Mouse (Mus musculus): ENCODE results near the gene Rep15. TPM values are rescaled to one million over a fixed set of nuclear protein-coding genes. Genes with fewer than 3 reads are reported as not detected.

The Rep15 gene
- polyA plus RNA-seq, 1 experiment from 2014 or later, result 0.90 TPM

GRCm38 (mm10) chr6:147043633-147044032, 11.2 kb downstream of the Rep15 start:
- Histone ChIP-seq H3K4me3 (peak overlapping the region; percentile 96), H3K9me3 (replicated peaks) (no peaks in the 10 kb centered on the region), H3K27me3 (ENCODE audit: low read depth, poor library complexity, severe bottlenecking) (no peaks in the 10 kb centered on the region), H3K27ac (peak overlapping the region; percentile 98; the same call in 1 of the 2 replicates), H3K4me1 (peaks cover 18% of the 10 kb centered on the region), H3K36me3 (peaks cover 27% of the 10 kb centered on the region)
- 57% methylated on average over 7 of the region's 7 CpGs for WGBS
- DNase-seq (ENCODE audit: low spot score), result no peak

GRCm38 (mm10) chr6:147049239-147049805, 16.9 kb downstream of the Rep15 start:
- no peaks in the 10 kb centered on the region for H3K27me3 ChIP-seq (ENCODE audit: low read depth, poor library complexity, severe bottlenecking)
- H3K9me3 ChIP-seq (replicated peaks), result no peaks in the 10 kb centered on the region
- H3K4me3 ChIP-seq, result no peak overlapping the region
- DNase-seq (ENCODE audit: low spot score), result peak; percentile 10
- H3K27ac ChIP-seq, result no peak overlapping the region
- H3K36me3 ChIP-seq, result peaks cover 84% of the 10 kb centered on the region
- 98% methylated on average over 13 of the region's 13 CpGs for WGBS
- H3K4me1 ChIP-seq, result 0 out of 2 replicates have a peak, but pooled peaks cover 4% of the 10 kb centered on the region

- Histone ChIP-seq H3K27ac (no peak overlapping the region), H3K4me3 (no peak overlapping the region), H3K36me3 (peaks cover 99% of the 10 kb centered on the region), H3K4me1 (no peaks in the 10 kb centered on the region), H3K9me3 (replicated peaks) (no peaks in the 10 kb centered on the region), H3K27me3 (ENCODE audit: low read depth, poor library complexity, severe bottlenecking) (no peaks in the 10 kb centered on the region)
- DNase-seq (ENCODE audit: low spot score), result no peak
- WGBS, result 95% methylated on average over 8 of the region's 8 CpGs
Observed at GRCm38 (mm10) chr6:147051666-147052065, 19.3 kb downstream of the Rep15 start.

- no peak for DNase-seq (ENCODE audit: low spot score)
- no peaks in the 10 kb centered on the region for H3K4me1 ChIP-seq
- H3K27me3 ChIP-seq (ENCODE audit: low read depth, poor library complexity, severe bottlenecking), result no peaks in the 10 kb centered on the region
- H3K36me3 ChIP-seq, result peaks cover 99% of the 10 kb centered on the region
- no peak overlapping the region for H3K27ac ChIP-seq
- no peaks in the 10 kb centered on the region for H3K9me3 ChIP-seq (replicated peaks)
- no peak overlapping the region for H3K4me3 ChIP-seq
- WGBS, result 92% methylated on average over 9 of the region's 9 CpGs
Observed at GRCm38 (mm10) chr6:147052440-147052839, 20.1 kb downstream of the Rep15 start.

- peak; percentile 21 for DNase-seq (ENCODE audit: low spot score)
- no peak overlapping the region for H3K4me3 ChIP-seq
- no peaks in the 10 kb centered on the region for H3K27me3 ChIP-seq (ENCODE audit: low read depth, poor library complexity, severe bottlenecking)
- H3K27ac ChIP-seq, result no peak overlapping the region
- H3K36me3 ChIP-seq, result peaks cover 94% of the 10 kb centered on the region
- H3K4me1 ChIP-seq, result no peaks in the 10 kb centered on the region
- no peaks in the 10 kb centered on the region for H3K9me3 ChIP-seq (replicated peaks)
- 89% methylated on average over 19 of the region's 19 CpGs for WGBS
Observed at GRCm38 (mm10) chr6:147053785-147054646, 21.6 kb downstream of the Rep15 start.

- H3K36me3 ChIP-seq, result peaks cover 93% of the 10 kb centered on the region
- no peaks in the 10 kb centered on the region for H3K9me3 ChIP-seq (replicated peaks)
- H3K4me1 ChIP-seq, result no peaks in the 10 kb centered on the region
- WGBS, result 89% methylated on average over 10 of the region's 10 CpGs
- no peaks in the 10 kb centered on the region for H3K27me3 ChIP-seq (ENCODE audit: low read depth, poor library complexity, severe bottlenecking)
- H3K27ac ChIP-seq, result no peak overlapping the region
- H3K4me3 ChIP-seq, result no peak overlapping the region
- DNase-seq (ENCODE audit: low spot score), result peak; percentile 22
Observed at GRCm38 (mm10) chr6:147055374-147055977, 23.1 kb downstream of the Rep15 start.

GRCm38 (mm10) chr6:147059326-147059725, 26.9 kb downstream of the Rep15 start:
- no peak overlapping the region for H3K27ac ChIP-seq
- H3K9me3 ChIP-seq (replicated peaks), result no peaks in the 10 kb centered on the region
- no peaks in the 10 kb centered on the region for H3K4me1 ChIP-seq
- 62% methylated on average over 7 of the region's 7 CpGs for WGBS
- H3K27me3 ChIP-seq (ENCODE audit: low read depth, poor library complexity, severe bottlenecking), result no peaks in the 10 kb centered on the region
- DNase-seq (ENCODE audit: low spot score), result peak; percentile 18
- H3K36me3 ChIP-seq, result peaks cover 92% of the 10 kb centered on the region
- H3K4me3 ChIP-seq, result no peak overlapping the region

GRCm38 (mm10) chr6:147061630-147062029, 29.2 kb downstream of the Rep15 start:
- Histone ChIP-seq H3K9me3 (replicated peaks) (no peaks in the 10 kb centered on the region), H3K36me3 (peaks cover 86% of the 10 kb centered on the region), H3K27ac (no peak overlapping the region), H3K4me1 (no peaks in the 10 kb centered on the region), H3K4me3 (no peak overlapping the region), H3K27me3 (ENCODE audit: low read depth, poor library complexity, severe bottlenecking) (no peaks in the 10 kb centered on the region)
- DNase-seq (ENCODE audit: low spot score), result peak; percentile 22
- WGBS, result 92% methylated on average over 9 of the region's 9 CpGs

GRCm38 (mm10) chr6:147062034-147062433, 29.6 kb downstream of the Rep15 start:
- H3K27me3 ChIP-seq (ENCODE audit: low read depth, poor library complexity, severe bottlenecking), result no peaks in the 10 kb centered on the region
- WGBS, result 87% methylated on average over 7 of the region's 7 CpGs
- DNase-seq (ENCODE audit: low spot score), result no peak
- H3K9me3 ChIP-seq (replicated peaks), result no peaks in the 10 kb centered on the region
- H3K4me1 ChIP-seq, result no peaks in the 10 kb centered on the region
- no peak overlapping the region for H3K4me3 ChIP-seq
- peaks cover 86% of the 10 kb centered on the region for H3K36me3 ChIP-seq
- no peak overlapping the region for H3K27ac ChIP-seq

- Histone ChIP-seq H3K36me3 (peaks cover 88% of the 10 kb centered on the region), H3K4me1 (no peaks in the 10 kb centered on the region), H3K27ac (no peak overlapping the region), H3K4me3 (no peak overlapping the region), H3K27me3 (ENCODE audit: low read depth, poor library complexity, severe bottlenecking) (no peaks in the 10 kb centered on the region), H3K9me3 (replicated peaks) (no peaks in the 10 kb centered on the region)
- DNase-seq (ENCODE audit: low spot score), result no peak
- 94% methylated on average over 7 of the region's 7 CpGs for WGBS
Observed at GRCm38 (mm10) chr6:147062694-147063093, 30.3 kb downstream of the Rep15 start.

- H3K4me1 ChIP-seq, result no peaks in the 10 kb centered on the region
- 84% methylated on average over 10 of the region's 10 CpGs for WGBS
- no peak overlapping the region for H3K4me3 ChIP-seq
- H3K27ac ChIP-seq, result no peak overlapping the region
- no peak for DNase-seq (ENCODE audit: low spot score)
- H3K9me3 ChIP-seq (replicated peaks), result no peaks in the 10 kb centered on the region
- H3K36me3 ChIP-seq, result peaks cover 88% of the 10 kb centered on the region
- no peaks in the 10 kb centered on the region for H3K27me3 ChIP-seq (ENCODE audit: low read depth, poor library complexity, severe bottlenecking)
Observed at GRCm38 (mm10) chr6:147064226-147064943, 32.0 kb downstream of the Rep15 start.

- H3K4me1 ChIP-seq, result no peaks in the 10 kb centered on the region
- no peak overlapping the region for H3K4me3 ChIP-seq
- WGBS, result 77% methylated on average over 6 of the region's 6 CpGs
- H3K27me3 ChIP-seq (ENCODE audit: low read depth, poor library complexity, severe bottlenecking), result no peaks in the 10 kb centered on the region
- H3K27ac ChIP-seq, result no peak overlapping the region
- no peaks in the 10 kb centered on the region for H3K9me3 ChIP-seq (replicated peaks)
- H3K36me3 ChIP-seq, result peaks cover 83% of the 10 kb centered on the region
- no peak for DNase-seq (ENCODE audit: low spot score)
Observed at GRCm38 (mm10) chr6:147064944-147065261, 32.5 kb downstream of the Rep15 start.
